Mouse (Mus musculus) MN1 (cell line): Measurements from ENCODE around the gene Ap1g2.

Experiments
- DNase-seq: peaks from one replicate; pipeline ENCODE4 v3.0.0-alpha.2; 2016; ENCODE audit warnings: low spot score

The Ap1g2 gene

GRCm38 (mm10) chr14:55055167-55055834 lies 51.1 kb downstream of the Ap1g2 start:
- DNase-seq: peak; percentile 95

DNA sequence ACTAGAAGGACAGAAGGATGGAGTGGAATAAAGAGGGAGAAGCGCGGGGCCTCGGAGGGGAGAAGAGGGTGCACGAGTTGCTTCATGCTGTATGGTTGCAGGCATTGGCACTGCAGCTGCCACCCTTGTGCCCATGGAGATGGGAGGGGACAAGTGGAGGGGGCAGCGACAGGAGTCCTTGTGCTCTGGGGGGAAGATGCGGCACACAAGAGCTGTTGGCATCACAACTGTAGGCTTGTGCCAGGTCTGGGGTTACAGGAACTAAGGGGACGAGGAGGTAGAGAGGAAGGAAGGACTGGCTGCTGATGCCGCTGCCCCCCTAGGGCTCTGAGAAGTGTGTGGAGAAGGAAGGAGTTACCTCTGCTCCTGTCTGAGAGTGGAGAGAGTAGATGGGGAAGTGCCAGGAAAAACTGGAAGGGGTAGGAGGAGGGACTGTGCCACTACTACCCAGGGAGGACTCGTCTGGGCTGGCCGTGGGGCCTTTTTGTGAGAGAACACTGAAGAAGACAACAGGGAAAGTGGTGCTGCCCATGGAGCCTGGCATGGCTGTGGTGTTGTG lies 52.1 kb downstream of the Ap1g2 start:
- peak; percentile 34 for DNase-seq

DNA sequence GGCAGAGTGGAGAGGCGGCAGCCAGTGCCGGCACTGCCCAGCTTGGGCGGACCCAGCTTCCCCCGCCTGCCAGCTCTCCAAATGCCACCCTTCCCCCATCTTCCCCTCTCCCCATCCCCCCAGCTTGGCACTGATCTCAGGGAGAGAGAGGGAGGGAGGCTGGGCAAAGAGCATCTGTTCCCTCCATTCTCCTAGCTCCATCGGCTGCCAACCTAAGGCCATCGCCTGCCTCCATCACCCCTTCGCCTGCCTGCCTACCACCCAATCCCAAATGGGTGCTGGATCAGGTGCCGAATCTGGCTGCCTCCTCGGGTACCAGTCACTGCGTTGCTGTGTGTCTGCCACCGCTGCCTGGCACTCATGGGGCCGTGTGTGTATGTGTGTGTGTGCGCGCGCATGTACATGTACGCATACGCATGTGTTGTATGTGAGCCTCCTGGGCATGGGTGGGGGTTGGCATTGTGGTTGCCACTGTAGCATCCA lies 52.6 kb downstream of the Ap1g2 start:
- peak; percentile 84 for DNase-seq

DNA sequence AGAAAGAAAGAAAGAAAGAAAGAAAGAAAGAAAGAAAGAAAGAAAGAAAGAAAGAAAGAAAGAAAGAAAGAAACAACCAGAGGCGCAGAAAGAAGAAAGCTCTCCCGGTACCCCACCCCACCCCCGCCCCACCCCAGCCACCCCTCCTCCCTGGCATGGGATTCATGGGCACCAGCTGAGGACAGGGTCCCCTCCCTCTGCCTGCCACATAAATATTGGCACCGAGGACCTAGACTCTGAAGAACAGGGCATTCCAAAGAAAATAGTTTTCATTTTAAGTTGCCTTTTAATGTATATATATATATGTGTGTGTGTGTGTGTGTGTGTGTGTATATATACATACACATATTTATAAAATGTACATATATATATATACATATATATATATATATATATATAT lies 53.3 kb downstream of the Ap1g2 start:
- DNase-seq: no peak

DNA sequence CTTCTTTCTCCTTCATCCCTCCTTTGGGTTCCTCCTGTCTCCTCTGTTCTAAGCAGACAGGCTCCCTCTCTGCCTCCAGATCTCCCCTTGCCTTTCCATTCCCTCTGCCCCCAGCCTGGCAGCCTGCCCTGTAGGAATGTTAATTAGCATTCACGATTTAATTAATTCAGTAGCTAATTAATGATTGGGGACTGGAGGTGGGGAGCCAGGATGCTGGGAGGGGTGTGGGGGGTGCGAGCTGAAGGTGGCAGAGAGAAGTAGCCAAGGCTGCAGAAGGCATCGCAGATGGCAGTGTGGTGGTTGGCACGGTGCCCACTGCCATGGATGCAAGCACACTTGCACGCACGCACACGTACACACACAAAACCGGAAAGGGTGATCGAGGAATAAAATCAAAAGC lies 53.9 kb downstream of the Ap1g2 start:
- DNase-seq: peak; percentile 83
